Mouse (Mus musculus): ENCODE data around the gene Nat9.

GRCm38 (mm10) chr11:115155053-115155634 is 32.5 kb downstream of the Nat9 start:
- no peak for TF ChIP-seq CTCF (IDR thresholded peaks at IDR 0.05; ENCODE audit: low read depth)
- TF ChIP-seq EP300 (IDR thresholded peaks at IDR 0.05; ENCODE audit: low read depth), result no peak
